Mouse (Mus musculus): Measurements from ENCODE around the gene Sema3b.

DNA sequence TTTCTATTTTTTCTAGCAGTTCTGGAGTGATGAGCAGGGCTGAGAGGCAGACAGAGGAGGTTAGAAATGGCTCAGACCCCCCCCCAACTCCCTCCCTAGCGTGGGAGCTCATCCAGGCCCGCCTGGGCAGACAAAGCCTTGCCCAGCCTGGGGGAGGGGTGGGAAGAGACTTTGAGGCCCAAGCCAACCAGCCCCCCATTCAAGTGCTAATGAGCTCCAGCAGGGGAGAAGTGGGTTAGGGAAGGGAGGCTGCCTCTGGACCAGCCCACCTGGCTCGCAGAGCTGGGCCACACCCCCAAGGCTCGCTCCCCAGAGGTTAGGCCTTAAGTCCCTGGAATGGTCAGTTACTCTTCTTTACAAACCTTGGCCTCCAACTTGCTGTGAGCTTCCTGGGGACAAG is 21.5 kb upstream of the Sema3b start:
- no peak for TF ChIP-seq POLR2A (IDR thresholded peaks at IDR 0.05; ENCODE audit: borderline replicate concordance, low read depth, low read length)
- TF ChIP-seq CTCF (IDR thresholded peaks at IDR 0.05; ENCODE audit: low read depth, low read length): no peak
